Mouse (Mus musculus) gastrocnemius, postnatal 36 days (tissue): ENCODE data around the gene Rmnd5b. TPM values are rescaled to one million over a fixed set of nuclear protein-coding genes. Genes with fewer than 3 reads are reported as not detected.
"Not testable (repeated sequence)": the region's sequence is repeated elsewhere in the genome, so short reads cannot be mapped to it uniquely, and the experiment has no call there.

Experiments used
- DNase-seq, 2 experiments: peaks; one replicate each; pipeline ENCODE4 v3.0.0; 2022
- intact Hi-C: fragments of 180-260 bp; cut with DNase I; formaldehyde crosslinking; loops from one replicate; pipeline ENCODE4 v1.15.1; 2025
- total RNA-seq, 2 experiments: library from RNA; stranded (reverse); gene quantifications; 2 replicates each; pipeline ENCODE4 v1.2.3; 2021

The Rmnd5b gene
- total RNA-seq, 2 experiments from 2014 or later: 8.5 to 12.1 TPM

DNA sequence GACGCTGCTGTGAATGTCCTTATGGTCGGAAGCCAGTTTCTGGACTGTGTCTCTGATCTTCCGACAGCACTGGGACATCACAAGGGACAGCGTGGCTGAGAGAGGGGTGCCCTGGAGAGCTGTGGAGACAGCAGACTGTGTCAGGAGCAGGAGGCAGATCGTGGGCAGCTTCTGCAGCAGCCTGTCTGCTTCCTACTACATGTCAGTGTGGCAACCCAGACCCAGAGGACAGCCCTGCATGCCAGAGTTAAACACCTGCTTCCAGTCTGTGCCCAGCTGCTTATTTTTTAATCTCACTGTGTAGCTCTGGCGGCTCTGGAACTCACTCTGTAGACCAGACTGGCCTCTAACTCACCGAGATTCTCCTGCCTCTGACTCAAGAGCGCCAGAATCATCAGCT, 7.8 kb downstream of the Rmnd5b start:
- DNase-seq: no peak
- intact Hi-C loops: no loop called here

DNA sequence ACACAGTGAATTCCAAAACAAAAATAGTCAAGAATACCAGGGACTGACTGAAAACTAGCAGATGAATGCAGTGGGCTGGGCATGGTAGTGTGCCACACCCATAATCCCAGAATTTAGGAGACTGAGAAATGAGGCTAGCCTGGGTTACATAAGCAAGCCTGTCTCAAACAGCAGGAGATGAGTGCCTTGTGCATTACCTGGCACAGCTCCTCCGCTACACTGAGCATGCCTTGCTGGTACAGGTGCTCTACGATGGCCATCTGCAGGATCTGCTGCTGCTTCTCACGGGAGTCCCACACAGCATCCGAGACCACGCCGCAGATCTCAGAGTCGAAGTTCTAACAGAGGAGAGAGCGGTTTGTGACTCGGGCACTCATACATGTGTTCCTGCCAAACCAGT, 8.3 kb downstream of the Rmnd5b start:
- intact Hi-C loops: no loop called here
- DNase-seq: no peak

DNA sequence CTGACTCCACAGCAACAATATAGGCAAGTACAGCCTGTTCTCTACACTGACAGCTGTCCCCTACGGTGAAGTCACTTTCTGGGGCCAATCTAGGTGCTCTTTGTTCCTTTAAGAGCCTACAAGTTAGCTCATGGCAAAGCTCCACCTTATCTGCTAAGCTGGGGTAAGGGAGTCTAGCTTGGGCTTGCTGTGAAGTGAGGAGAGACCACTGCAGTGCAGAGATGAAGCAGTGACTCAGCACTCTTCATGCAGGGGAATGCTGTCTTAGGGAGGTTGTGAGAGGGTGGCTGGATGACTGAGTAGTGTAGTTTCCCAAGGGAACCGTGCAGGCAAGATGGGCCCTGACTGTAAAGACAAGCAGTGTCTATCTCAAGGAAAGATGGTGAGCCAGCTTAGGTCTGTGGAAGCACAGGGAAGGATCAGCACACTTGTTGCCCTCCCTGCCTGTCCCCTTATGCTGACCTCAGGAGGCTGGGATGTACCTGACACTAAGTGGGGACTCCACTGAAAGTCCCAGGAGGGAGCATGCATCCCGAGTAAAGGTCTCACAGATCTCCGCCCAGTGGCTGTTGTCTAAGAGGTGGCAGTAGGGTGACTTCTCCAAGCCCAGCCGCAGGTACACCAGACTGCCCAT, 10.4 kb downstream of the Rmnd5b start:
- intact Hi-C loops: no loop called here
- DNase-seq: no peak

DNA sequence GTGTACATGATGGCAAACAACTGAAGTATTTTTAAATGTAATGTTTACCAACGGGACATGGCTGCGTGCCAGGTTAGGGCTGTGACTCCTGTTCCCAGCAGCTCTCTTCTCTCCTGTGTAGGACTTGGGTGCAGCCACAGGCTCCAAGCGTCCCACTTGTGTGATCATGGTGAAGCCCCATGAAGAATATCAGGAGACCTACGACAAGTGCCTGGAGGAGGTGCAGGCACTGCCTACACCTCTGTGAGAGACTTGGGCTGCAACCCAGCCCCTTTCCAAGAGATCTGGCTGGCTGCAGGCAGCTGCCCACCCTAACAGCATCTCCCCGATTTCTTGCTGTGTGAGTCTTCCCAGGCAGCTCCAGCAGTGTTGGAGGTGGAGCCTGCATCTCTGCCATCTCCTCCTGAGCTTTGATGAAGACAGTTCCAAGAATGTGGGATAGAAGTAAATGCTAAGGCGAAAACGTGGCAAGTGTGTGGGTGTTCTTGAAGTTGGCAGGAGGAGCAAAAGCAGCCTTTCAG, 12.7 kb downstream of the Rmnd5b start:
- no peak for DNase-seq
- intact Hi-C loops: no loop called here

DNA sequence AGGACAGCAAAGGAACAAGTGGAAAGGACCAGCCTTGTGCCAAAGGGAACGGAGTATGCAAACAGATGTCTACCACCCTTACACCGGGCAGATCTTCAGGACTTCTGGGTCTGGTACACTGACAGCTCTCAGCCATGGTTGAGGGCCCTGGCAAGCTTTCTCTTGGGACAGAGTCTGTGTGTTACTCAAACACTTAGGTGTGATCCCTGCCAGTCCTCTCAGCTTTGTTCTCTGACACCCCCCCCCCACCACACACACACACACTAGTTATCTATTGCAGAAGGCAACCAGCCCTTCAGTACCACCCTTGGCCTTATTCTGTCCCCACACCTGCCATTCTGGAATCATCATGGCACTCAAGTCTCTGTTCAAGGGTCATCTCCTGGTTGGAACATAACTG, 13.9 kb downstream of the Rmnd5b start:
- DNase-seq: no peak
- intact Hi-C loops: no loop called here

DNA sequence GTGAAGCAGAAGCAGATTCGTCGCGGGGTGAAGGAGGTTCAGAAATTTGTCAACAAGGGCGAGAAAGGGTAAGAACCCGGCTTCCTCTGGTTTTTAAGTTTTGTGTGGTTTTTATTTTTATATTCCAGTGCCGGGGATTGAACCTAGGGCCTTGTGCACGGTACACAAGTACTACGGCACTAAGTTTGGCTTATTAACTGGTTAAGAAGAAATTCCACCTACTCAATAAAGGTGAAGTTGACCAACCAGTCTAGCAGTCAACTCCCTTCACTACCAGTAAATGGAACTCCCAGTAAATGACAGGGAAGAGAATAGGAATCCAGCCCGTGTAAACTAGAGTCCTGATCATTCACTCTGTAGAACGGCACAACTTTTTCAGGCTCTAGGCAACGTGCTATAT, 15.6 kb downstream of the Rmnd5b start:
- DNase-seq: no peak
- intact Hi-C loops: no loop called here

DNA sequence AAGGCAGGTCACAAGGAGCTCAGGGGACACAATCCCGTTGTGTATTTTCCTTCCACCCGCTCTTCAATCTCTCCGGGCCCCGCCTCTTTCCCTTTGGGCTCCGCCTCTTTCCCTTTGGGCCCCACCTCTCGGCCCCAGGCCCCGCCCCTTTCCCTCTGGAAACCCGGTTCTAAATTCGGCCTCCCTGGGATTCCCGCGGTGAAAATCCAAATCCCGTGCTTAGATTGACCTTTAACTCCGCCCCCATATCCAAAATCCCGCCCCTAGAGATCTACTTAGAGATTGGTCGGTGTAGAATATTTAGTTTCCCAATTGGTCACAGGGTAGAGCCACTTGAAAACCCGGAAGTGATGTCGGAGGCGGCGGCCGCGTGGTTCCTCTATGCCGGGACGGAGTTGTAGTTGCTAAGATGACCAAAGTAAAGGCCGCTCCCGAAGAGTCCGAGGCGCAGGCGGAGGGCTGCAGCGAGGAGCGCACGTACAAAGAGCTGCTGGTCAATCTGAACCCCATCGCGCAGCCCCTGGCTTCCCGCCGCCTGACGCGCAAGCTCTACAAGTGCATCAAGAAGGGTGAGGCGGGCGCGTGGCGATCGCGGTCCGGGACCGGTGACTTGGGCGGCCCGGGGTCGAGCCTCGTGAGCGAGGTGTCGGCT, 16.2 kb downstream of the Rmnd5b start, which contains the start of gene Nhp2:
TSS of gene Nhp2 (plus strand) at position 327 of the 652 bp plus-strand sequence.
- DNase-seq: peak; percentile 92
- intact Hi-C loops: no loop called here

- intact Hi-C loops: no loop called here
- DNase-seq: no peak
Observed at GRCm38 (mm10) chr11:51618894-51619408, 16.7 kb downstream of the Rmnd5b start.

DNA sequence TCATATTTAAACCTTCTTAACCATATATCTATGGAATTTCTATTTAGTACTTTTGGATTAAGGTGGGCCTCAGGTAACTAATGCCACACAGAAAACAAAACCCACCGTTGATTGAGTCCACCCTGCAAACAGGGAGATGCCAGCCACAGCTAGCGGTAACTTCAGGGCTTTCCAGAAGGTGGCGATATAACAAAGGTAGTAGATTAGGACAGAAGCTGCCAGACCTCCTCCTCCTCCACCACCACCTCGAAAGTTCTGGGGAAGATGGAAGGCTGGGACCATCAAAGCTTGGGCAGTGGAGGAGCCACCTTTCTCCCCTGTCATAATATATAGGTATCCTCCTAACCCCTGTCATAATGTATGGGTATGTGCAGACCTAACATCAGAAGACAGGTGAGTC, 18.0 kb downstream of the Rmnd5b start:
- intact Hi-C loops: loop anchor here (1.0 kb wide), 1 partner anchor 64 kb away; no protein-coding TSS in a partner anchor
- DNase-seq: peak in 1 of 2 experiments; percentile 55

GRCm38 (mm10) chr11:51616113-51616512, 19.6 kb downstream of the Rmnd5b start:
- intact Hi-C loops, DNase-seq: not testable (repeated sequence)

DNA sequence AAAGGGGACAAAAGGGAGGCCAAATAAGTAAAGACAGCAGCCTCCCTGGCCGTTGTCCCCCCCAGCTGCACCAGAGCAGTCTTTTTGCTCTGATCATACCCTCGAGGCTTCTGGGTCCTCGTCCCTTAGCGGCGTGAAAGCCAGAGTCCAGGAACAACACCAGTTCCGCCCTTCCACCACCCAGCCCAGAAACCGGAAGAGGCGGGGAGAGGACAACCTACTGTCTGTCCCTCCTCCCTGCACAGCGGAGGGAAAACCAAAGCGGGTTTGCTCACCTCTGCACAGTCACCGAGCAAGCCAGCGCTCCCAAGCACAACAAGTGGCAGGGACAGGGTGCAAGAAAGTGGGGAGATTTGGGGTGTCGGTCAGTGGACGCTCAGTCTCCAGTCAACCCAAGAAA, 20.1 kb downstream of the Rmnd5b start:
- intact Hi-C loops: no loop called here

DNA sequence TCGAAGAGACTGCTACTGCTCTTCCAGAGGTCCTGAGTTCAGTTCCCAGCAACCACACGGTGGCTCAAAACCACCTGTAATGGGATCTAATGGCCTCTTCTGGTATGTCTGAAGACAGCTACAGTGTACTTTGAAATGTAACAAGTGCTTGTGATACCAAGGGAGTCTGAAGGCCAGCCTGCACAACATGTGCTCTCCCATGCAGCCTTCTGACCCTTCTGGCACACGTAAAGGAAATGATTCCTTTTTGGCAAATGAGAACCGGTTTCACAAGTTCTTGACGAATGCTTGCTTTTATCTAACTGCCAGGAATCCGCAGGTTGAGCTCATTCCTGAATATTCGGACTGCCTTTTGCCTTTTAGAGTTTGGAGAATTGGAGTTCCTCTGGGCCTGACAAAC, 20.6 kb downstream of the Rmnd5b start:
- no peak for DNase-seq
- intact Hi-C loops: no loop called here

More for the DNA sequence above, 20.1 kb downstream of the Rmnd5b start:
- DNase-seq: peak; percentile 56 to 63

- DNase-seq: no peak
- intact Hi-C loops: no loop called here
Observed at GRCm38 (mm10) chr11:51614256-51614655, 21.4 kb downstream of the Rmnd5b start.

GRCm38 (mm10) chr11:51609940-51610339, 25.8 kb downstream of the Rmnd5b start:
- intact Hi-C loops, DNase-seq: not testable (repeated sequence)

- intact Hi-C loops: no loop called here
- DNase-seq: no peak
Observed at GRCm38 (mm10) chr11:51609266-51609909, 26.3 kb downstream of the Rmnd5b start.

DNA sequence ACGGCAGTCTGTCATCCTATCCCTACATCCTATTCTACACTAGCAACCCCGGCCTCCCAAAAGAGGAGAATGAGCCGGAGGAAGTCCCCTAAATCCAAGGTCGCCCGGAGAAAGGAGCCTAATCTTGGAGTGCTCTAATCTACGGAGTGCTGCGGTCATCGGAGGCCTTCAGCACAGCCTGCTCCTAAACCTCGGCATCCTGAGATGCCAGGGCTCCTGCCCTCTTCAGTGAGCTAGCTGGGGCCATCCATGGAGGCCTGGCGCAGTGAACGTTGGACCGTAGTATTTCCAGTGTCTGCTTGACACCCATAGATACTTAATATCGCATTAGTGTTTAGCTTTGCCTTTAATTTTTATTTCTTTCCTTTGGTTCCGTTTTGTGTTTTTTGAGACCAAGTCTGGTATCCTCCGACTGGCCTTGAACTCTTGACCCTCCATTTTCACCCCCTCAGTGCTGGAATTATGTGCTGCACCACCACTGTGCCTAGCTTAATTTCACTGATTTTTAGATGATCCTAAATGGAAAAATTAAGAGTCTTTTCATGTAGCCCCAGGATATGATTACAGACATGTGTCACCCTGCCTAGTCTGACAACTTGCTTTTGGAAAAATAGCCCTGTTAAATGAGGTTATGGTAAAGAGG, 28.5 kb downstream of the Rmnd5b start:
- intact Hi-C loops: no loop called here
- DNase-seq: no peak

- intact Hi-C loops: no loop called here
- DNase-seq: peak; percentile 94 to 97
Observed at GRCm38 (mm10) chr11:51606447-51607095, 29.1 kb downstream of the Rmnd5b start, which contains the start of gene Hnrnpab. Hnrnpab (minus strand) TSS chr11:51606847.

DNA sequence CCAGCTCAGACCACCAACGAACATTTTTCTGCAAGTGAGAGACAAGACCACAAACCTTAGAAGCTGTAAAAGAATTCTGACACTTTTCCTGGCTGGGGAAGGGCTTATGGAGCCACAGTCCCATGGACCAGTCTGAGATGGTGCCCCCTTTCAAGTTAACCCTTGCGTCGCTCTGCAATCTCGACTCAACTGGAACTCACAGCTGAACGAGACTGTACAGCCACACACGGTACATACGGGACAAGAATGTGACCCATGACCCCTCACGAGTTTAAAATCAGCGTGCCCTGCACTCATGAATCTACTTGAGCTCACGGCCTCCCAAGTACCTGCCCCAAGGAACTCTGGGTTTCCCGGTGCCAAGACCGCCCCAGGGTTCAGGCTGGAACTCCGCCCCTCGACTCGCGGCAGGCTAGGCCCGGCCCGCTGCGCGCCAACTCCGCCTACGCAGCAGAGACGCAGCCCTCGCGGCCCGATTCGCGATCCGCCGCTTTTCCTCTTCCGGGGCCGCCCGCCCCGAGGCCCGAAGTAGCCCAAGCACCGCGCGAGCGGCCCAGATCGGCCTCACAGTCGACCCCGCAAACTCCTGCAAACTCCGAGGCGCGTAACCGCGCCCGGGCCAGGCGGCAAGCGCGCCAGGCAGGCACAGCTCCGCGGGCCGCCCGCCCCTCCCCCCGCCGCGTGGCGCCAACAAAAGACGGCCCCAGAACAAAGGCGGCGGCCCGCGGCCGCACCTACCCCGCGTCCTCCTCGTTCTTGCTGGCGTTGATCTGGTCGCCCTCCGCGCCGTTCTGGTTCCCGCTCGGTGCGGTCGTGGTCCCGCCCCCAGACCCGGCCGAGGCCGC, 29.9 kb downstream of the Rmnd5b start:
- peak; percentile 78 to 82 for DNase-seq
- intact Hi-C loops: no loop called here

GRCm38 (mm10) chr11:51602253-51602652, 33.4 kb downstream of the Rmnd5b start:
- DNase-seq: no peak
- intact Hi-C loops: no loop called here
